Comparison of ENCODE assay signal across 15 mouse cellular contexts in genomic region chr16:87678667-87679066, GRCm38 (mm10).
"Had no signal": no experiment of that assay in that cellular context is flagged by ENCODE, and none has a peak within 500 bp of the region (broad histone marks: within the 10 kb centered on the region; RNA-seq: fewer than 3 reads in every experiment).

No protein-coding gene starts in this region.

- DNase-seq: lung, postnatal 14 days; lung, postnatal 36 days; right cerebral cortex, postnatal 14 days; thymus, adult 2 months; thymus, postnatal 25 days; thymus, postnatal 4 days had no signal

- ATAC-seq: lung, postnatal 0 days; midbrain, embryonic 13.5 days; midbrain, embryonic 15.5 days had no signal

- H3K36me3 ChIP-seq: lung, embryonic 15.5 days; midbrain, embryonic 13.5 days; midbrain, embryonic 15.5 days; neural tube, embryonic 12.5 days; stomach, embryonic 15.5 days had no signal

- H3K4me2 ChIP-seq: lung, embryonic 15.5 days; midbrain, embryonic 11.5 days; midbrain, embryonic 13.5 days; midbrain, embryonic 15.5 days; neural tube, embryonic 12.5 days; stomach, embryonic 15.5 days had no signal

- H3K4me1 ChIP-seq: midbrain, embryonic 13.5 days; midbrain, embryonic 15.5 days; neural tube, embryonic 12.5 days; stomach, embryonic 15.5 days had no signal

- H3K27me3 ChIP-seq: lung, embryonic 15.5 days; megakaryocyte, embryonic 14.5 days; midbrain, embryonic 13.5 days; midbrain, embryonic 15.5 days; neural tube, embryonic 12.5 days; stomach, embryonic 15.5 days had no signal

- H3K4me3 ChIP-seq: lung, embryonic 15.5 days; megakaryocyte, embryonic 14.5 days; midbrain, embryonic 13.5 days; midbrain, embryonic 15.5 days; neural tube, embryonic 12.5 days; stomach, embryonic 15.5 days had no signal

- H3K9ac ChIP-seq: lung, embryonic 15.5 days; midbrain, embryonic 13.5 days; midbrain, embryonic 15.5 days; neural tube, embryonic 12.5 days; stomach, embryonic 15.5 days had no signal

- H3K27ac ChIP-seq: lung, embryonic 15.5 days; macrophage; midbrain, embryonic 13.5 days; midbrain, embryonic 15.5 days; neural tube, embryonic 12.5 days; stomach, embryonic 15.5 days had no signal

- H3K9me3 ChIP-seq: lung, embryonic 15.5 days; midbrain, embryonic 13.5 days; midbrain, embryonic 15.5 days; neural tube, embryonic 12.5 days; stomach, embryonic 15.5 days had no signal
